Mouse (Mus musculus) CD4-positive, CD25-positive, alpha-beta regulatory T cell, adult 2 months (primary cell): ENCODE results near the gene Art4.

Experiments
- DNase-seq: peaks from one replicate; pipeline ENCODE4 v3.0.0-alpha.2; 2012; ENCODE audit warnings: low read depth, low spot score

The Art4 gene

DNA sequence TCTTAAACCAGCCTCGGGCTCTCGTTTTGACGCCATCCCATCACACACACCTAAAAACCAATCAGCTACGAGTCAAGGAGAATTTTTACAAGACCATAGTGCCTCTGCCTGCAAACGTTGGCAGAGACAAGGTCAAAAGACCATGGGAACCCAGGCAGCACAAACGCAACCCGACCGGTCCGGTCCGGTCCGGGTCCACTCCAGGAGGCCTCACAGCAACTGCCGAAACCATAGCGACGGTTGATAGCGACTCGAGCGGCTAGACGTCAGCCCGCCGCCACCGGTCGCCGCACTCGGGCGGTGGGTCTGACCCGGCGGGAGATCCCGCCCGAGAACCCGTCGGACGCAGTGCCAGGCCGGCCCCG is 30.0 kb downstream of the Art4 start, which contains the start of gene BC049715:
BC049715 (plus strand) TSS at position 111 of the 365 bp plus-strand sequence.
- DNase-seq = no peak

DNA sequence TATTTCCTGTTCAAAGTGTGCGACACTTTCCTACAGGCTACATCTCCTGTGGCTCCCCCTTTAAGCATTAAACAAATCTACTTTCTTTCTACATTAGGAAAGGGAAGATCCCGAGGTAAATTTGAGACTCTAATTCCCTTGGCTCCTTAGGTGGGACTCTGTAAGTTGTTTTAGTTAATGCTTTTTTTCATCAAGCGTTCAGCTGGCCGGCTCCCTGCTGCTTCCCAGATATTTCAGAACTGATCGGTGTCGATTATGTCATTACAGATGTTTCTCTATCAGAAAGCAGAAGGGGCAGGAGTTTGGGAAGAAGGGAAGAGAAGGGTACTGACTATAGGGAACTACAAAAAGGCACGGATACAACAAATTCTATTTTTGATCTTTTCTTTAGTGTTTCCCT is 30.4 kb downstream of the Art4 start:
- no peak for DNase-seq

DNA sequence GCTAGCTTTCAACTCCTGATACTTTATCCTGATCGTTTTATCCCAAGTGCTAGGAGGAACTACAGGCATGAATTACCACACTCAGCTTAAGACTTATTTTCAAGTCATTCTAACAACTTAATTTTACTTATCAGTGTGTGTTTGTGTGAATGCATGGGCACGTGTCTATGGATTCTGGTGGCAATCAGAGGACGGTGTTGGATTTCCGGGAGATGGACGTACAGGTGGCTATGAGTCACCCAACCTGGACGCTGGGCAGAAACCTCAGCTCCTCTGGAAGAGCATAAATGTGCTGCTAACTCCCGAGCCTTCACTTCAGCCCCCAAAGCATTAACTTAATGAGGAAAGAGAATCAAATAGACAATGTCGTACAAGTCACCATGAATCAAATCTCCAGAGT is 32.5 kb downstream of the Art4 start:
- no peak for DNase-seq

GRCm38 (mm10) chr6:136821086-136821485 is 36.4 kb downstream of the Art4 start:
- no peak for DNase-seq

- DNase-seq = no peak
These were observed 37.2 kb downstream of the Art4 start for GRCm38 (mm10) chr6:136820381-136820780.

GRCm38 (mm10) chr6:136817549-136817948 is 40.0 kb downstream of the Art4 start:
- no peak for DNase-seq

DNA sequence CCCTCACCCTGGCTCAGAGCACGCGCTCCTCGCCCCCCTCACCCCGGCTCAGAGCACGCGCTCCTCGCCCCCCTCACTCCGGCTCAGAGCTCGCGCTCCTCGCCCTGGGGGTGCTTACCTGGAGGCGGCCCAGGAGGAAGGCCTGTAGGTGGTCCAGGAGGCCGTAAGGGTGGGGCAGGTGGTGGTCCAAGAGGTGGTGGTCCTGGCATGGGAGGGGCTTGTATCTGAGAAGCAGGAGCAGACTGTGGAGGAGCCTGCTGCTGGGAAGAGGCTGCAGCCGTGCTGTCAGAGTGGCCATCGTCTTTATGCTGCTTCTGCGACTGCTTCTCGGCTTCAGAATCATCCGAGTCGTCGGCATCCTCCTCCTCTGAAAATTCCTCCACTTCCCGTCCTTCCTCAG is 40.7 kb downstream of the Art4 start:
- no peak for DNase-seq

- DNase-seq = no peak
These were observed 42.2 kb downstream of the Art4 start for GRCm38 (mm10) chr6:136815381-136815780.

- DNase-seq = no peak
These were observed 44.4 kb downstream of the Art4 start for GRCm38 (mm10) chr6:136813117-136813516.

DNA sequence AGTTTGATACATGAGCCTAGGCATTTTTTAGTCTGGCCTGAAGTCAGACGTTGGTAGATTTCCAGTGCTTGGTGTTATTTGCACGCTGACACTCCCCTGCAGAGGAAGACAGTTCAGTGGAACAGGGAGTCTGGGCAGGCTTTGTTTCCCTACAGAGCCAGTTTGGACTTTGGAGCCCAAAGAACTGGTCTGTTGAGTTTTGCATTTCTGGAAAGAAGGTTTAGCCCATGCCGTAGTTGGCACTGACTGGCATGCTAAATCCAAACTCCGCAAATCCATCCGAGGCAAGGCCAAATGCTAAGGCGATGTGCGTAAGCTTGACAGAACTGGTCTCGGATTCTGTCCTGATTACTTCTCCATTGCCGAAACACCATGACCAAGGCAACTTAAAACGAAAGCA is 46.3 kb downstream of the Art4 start:
- no peak for DNase-seq

GRCm38 (mm10) chr6:136809673-136810072 is 47.9 kb downstream of the Art4 start:
- DNase-seq = peak; percentile 23

- peak; percentile 81 for DNase-seq
These were observed 48.5 kb downstream of the Art4 start for GRCm38 (mm10) chr6:136809077-136809476.

DNA sequence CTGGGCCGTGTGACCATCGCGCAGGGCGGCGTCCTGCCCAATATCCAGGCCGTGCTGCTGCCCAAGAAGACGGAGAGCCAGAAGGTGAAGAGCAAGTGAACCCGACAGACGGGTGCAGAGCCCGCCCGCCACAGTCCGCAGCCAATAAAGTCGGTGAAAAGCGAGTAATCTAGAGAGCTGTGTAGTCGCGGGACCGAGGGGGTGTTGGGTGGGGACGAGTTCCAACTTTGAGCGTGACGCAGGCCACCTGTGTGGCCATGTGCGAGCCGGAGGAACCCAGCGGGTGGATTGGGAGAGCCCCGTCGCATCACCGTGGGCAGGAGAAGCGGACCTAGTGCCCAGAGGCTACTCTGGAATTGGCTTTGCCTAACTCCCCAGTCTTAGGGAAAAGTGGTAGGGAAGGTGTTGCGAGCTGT is 48.9 kb downstream of the Art4 start:
- DNase-seq = peak; percentile 64

- peak; percentile 99 for DNase-seq
These were observed 49.5 kb downstream of the Art4 start, which contains the start of gene H2afj for GRCm38 (mm10) chr6:136808014-136808417. Gene H2afj, plus strand, starts transcription at chr6:136808244.

GRCm38 (mm10) chr6:136807395-136808013 is 50.0 kb downstream of the Art4 start:
- DNase-seq = peak; percentile 29

- DNase-seq = no peak
These were observed 50.7 kb downstream of the Art4 start for GRCm38 (mm10) chr6:136806819-136807218.

GRCm38 (mm10) chr6:136805409-136805775 is 52.1 kb downstream of the Art4 start:
- DNase-seq = no peak

GRCm38 (mm10) chr6:136804705-136805408 is 52.7 kb downstream of the Art4 start:
- DNase-seq = peak; percentile 60

- DNase-seq = peak; percentile 91
These were observed 53.5 kb downstream of the Art4 start, which contains the start of gene Hist4h4 for GRCm38 (mm10) chr6:136803739-136804633. Gene Hist4h4, minus strand, starts transcription at chr6:136804415.

- DNase-seq = no peak
These were observed 54.3 kb downstream of the Art4 start for GRCm38 (mm10) chr6:136803093-136803738.

GRCm38 (mm10) chr6:136801274-136801673 is 56.3 kb downstream of the Art4 start:
- no peak for DNase-seq

DNA sequence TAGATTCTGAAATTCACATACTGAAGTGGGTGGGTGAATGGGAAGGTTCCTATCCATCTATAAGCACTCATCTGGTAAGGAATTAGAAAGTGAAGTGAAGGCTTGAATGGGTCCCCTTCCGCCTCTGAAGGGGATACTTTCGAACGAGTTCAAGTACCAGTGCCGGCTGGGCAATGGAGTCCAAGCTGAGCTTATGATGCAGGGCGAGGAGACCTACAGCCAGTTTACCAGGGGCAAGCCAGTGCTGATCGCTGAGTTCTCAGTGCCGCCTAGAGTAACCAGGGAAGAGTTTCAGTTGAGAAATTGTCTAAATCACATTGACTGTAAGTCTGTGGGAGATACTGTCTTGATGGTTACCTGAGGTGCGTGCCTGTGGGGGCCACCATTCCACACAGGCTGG is 56.8 kb downstream of the Art4 start:
- DNase-seq = no peak
